ENCODE assay signal across 8 mouse cellular contexts in genomic region chr7:19381377-19382165, GRCm38 (mm10). TPM values are rescaled to one million over a fixed set of nuclear protein-coding genes. Genes with fewer than 3 reads are reported as not detected.
A peak's percentile ranks its signal among the peaks of the same experiment; 100 is the strongest.
DNase-seq lines count a peak whose midpoint lies in the region; ATAC-seq lines count a peak whose summit lies in the region.

Gene Ercc2 (plus strand): TSS chr7:19382010.

- intact Hi-C loops in gastrocnemius, postnatal 14 days (cut with DNase I; ENCODE audit: low total_unique reads), result no loop called here
- intact Hi-C loops in left cerebral cortex, postnatal 10 days (cut with DNase I), result no loop called here

- ATAC-seq in inflammation-experienced regulatory T-cells, adult 6 months, result peak; percentile 100
- ATAC-seq in megakaryocyte-erythroid progenitor cell, adult 5-6 weeks (replicated peaks; ENCODE audit: low FRiP score, low TSS enrichment, poor library complexity, severe bottlenecking), result peak; percentile 95

- peak; percentile 99 for DNase-seq in adrenal gland, adult (ENCODE audit: inconsistent age in 2 of 2, low spot score in 1 of 2)
- peak; percentile 99 for DNase-seq in embryo, embryonic 10.5 days (ENCODE audit: low spot score)
- peak; percentile 99 for DNase-seq in gastrocnemius, postnatal 14 days
- DNase-seq in left cerebral cortex, postnatal 10 days (ENCODE audit: extremely low spot score in 1 of 2, low spot score in 2 of 2), result peak; percentile 98 to 100
- DNase-seq in right cerebral cortex, postnatal 25 days, result peak; percentile 99
- DNase-seq in urinary bladder, postnatal 4 days (ENCODE audit: low spot score in 2 of 2), result peak; percentile 99

RNA-seq across cellular contexts. Expression of gene Ercc2, which starts in this region (rescaled TPM):
- 1 to 10 TPM; 6.1 to 7.8 TPM for total RNA-seq in gastrocnemius, postnatal 14 days (2021)
- polyA plus RNA-seq in inflammation-experienced regulatory T-cells, adult 6 months (2017; shearing (Covaris generic)), result 10 to 100 TPM in 2 of 3 experiments, 1 to 10 TPM in 1; 7.8 to 10.9 (median 10.8) TPM
- total RNA-seq in left cerebral cortex, postnatal 10 days (2021), result 10 to 100 TPM; 39.0 to 39.7 TPM
- 27.7 and 39.0 TPM in 2 replicates for total RNA-seq in megakaryocyte-erythroid progenitor cell, adult 5-6 weeks (2014; fragmentation: Nextera tagmentation)
- total RNA-seq in megakaryocyte-erythroid progenitor cell, adult 5-6 weeks (2017), result 18.7 and 21.2 TPM in 2 replicates

Comparison
In these comparisons a context has a peak if more than half of its experiments do, and no peak if none do; other contexts are left out.
1. Peak in every context shown above with its lines: DNase-seq and ATAC-seq.